Mouse (Mus musculus): ENCODE results near the gene Acsf3. TPM values are rescaled to one million over a fixed set of nuclear protein-coding genes. Genes with fewer than 3 reads are reported as not detected.

Gene Acsf3
- total and polyA plus RNA-seq, 3 experiments = 2.2 to 10.4 (median 9.0) TPM

- no peak for DNase-seq (ENCODE audit: extremely low read depth)
- in situ Hi-C loops (cut with MboI; ENCODE audit: low pct_ligation_motif_present, low pct_unique_long_range_greater_than_20kb, low sequenced_read_pairs) (no loop called here), dilution Hi-C loops (cut with MboI; ENCODE audit: extremely low pct_ligation_motif_present, extremely low pct_unique_long_range_greater_than_20kb, low sequenced_read_pairs) (no loop called here)
- no peak overlapping the region for H3K9ac ChIP-seq (ENCODE audit: insufficient read depth, low read depth)
- H3K79me2 ChIP-seq (replicated peaks; ENCODE audit: control insufficient read depth, extremely low read depth, insufficient read depth, poor library complexity, severe bottlenecking) = no peaks in the 10 kb centered on the region
- no peak overlapping the region for H3K4me3 ChIP-seq (replicated peaks in 1 of 3; ENCODE audit: low read depth in 2 of 3, low read length in 2 of 3, poor library complexity in 1 of 3)
- H3K27ac ChIP-seq (ENCODE audit: insufficient read depth, low read depth) = no peak overlapping the region
- no peaks in the 10 kb centered on the region for H3K27me3 ChIP-seq (replicated peaks)
- no peak overlapping the region for H3K4me2 ChIP-seq (ENCODE audit: insufficient read depth, low read depth, poor library complexity, severe bottlenecking)
- H3K9me3 ChIP-seq (replicated peaks; ENCODE audit: low read length) = no peaks in the 10 kb centered on the region
- peaks cover 0 to 4% of the 10 kb centered on the region in 2 experiments for H3K36me3 ChIP-seq (replicated peaks in 1 of 2; ENCODE audit: control insufficient read depth in 1 of 2, insufficient read depth in 1 of 2, low read length in 1 of 2)
- no peak for TF ChIP-seq MYC (IDR thresholded peaks at IDR 0.05; ENCODE audit: low read depth, low read length)
- TF ChIP-seq MAZ (IDR thresholded peaks at IDR 0.05; ENCODE audit: low read depth, low read length) = no peak
- no peak for TF ChIP-seq MEF2A (IDR thresholded peaks at IDR 0.05; ENCODE audit: borderline replicate concordance, low read depth, low read length)
- no peak for TF ChIP-seq EP300 (IDR thresholded peaks at IDR 0.05; ENCODE audit: low read length)
- TF ChIP-seq MAFK (IDR thresholded peaks at IDR 0.05; ENCODE audit: insufficient replicate concordance, low read length) = no peak
- no peak for TF ChIP-seq E2F4 (IDR thresholded peaks at IDR 0.05; ENCODE audit: insufficient replicate concordance, low read depth, low read length)
- no peak for TF ChIP-seq JUN (IDR thresholded peaks at IDR 0.05; ENCODE audit: insufficient read depth, low read depth, low read length)
- TF ChIP-seq RCOR1 (conservative IDR thresholded peaks at IDR 0.05; ENCODE audit: low read depth, low read length) = no peak
- no peak for TF ChIP-seq CHD2 (IDR thresholded peaks at IDR 0.05; ENCODE audit: low read length)
- TF ChIP-seq ZKSCAN1 (IDR thresholded peaks at IDR 0.05; ENCODE audit: borderline replicate concordance, low read depth, low read length) = no peak
- peaks cover 7 to 64% of the 10 kb centered on the region in 2 experiments for H3K4me1 ChIP-seq (ENCODE audit: control insufficient read depth in 1 of 2, insufficient read depth in 2 of 2)
Measured at GRCm38 (mm10) chr8:122752111-122752721, 23.1 kb upstream of the Acsf3 start.

- H3K79me2 ChIP-seq (replicated peaks; ENCODE audit: control insufficient read depth, extremely low read depth, insufficient read depth, poor library complexity, severe bottlenecking) = no peaks in the 10 kb centered on the region; the same call in 1 of the 2 replicates
- no peak overlapping the region for H3K9ac ChIP-seq (ENCODE audit: insufficient read depth, low read depth)
- 0 out of 2 replicates have a peak overlapping the region, but pooled peaks have one; percentile 15 for H3K27ac ChIP-seq (ENCODE audit: insufficient read depth, low read depth)
- no peaks in the 10 kb centered on the region for H3K27me3 ChIP-seq (replicated peaks)
- H3K9me3 ChIP-seq (replicated peaks; ENCODE audit: low read length) = no peaks in the 10 kb centered on the region
- H3K4me1 ChIP-seq (ENCODE audit: control insufficient read depth in 1 of 2, insufficient read depth in 2 of 2) = peaks cover 25 to 76% of the 10 kb centered on the region in 2 experiments
- no peak overlapping the region for H3K4me3 ChIP-seq (replicated peaks in 1 of 3; ENCODE audit: low read depth in 2 of 3, low read length in 2 of 3, poor library complexity in 1 of 3)
- DNase-seq (ENCODE audit: extremely low read depth) = peak; percentile 37
- in situ Hi-C loops (cut with MboI; ENCODE audit: low pct_ligation_motif_present, low pct_unique_long_range_greater_than_20kb, low sequenced_read_pairs) (loop anchor here (5.0 kb wide), 1 partner anchor 41 kb away; no protein-coding TSS in a partner anchor), dilution Hi-C loops (cut with MboI; ENCODE audit: extremely low pct_ligation_motif_present, extremely low pct_unique_long_range_greater_than_20kb, low sequenced_read_pairs) (no loop called here)
- H3K4me2 ChIP-seq (ENCODE audit: insufficient read depth, low read depth, poor library complexity, severe bottlenecking) = no peak overlapping the region
- peaks cover 0 to 13% of the 10 kb centered on the region in 2 experiments for H3K36me3 ChIP-seq (replicated peaks in 1 of 2; ENCODE audit: control insufficient read depth in 1 of 2, insufficient read depth in 1 of 2, low read length in 1 of 2)
- TF ChIP-seq MEF2A (IDR thresholded peaks at IDR 0.05; ENCODE audit: borderline replicate concordance, low read depth, low read length) (peak; percentile 77), ZNF384 (IDR thresholded peaks at IDR 0.05; ENCODE audit: low read depth, low read length) (peak; percentile 96), MAFK (IDR thresholded peaks at IDR 0.05; ENCODE audit: insufficient replicate concordance, low read length) (peak; percentile 65; the same call in 1 of the 2 replicates), ETS1 (conservative IDR thresholded peaks at IDR 0.05; ENCODE audit: low read depth, low read length) (peak; percentile 51), CHD2 (IDR thresholded peaks at IDR 0.05; ENCODE audit: low read length) (peak; percentile 65; the same call in 1 of the 2 replicates), ZC3H11A (IDR thresholded peaks at IDR 0.05; ENCODE audit: low read depth, low read length) (no peak), SIN3A (IDR thresholded peaks at IDR 0.05; ENCODE audit: low read length) (peak; percentile 75), MYC (IDR thresholded peaks at IDR 0.05; ENCODE audit: low read depth, low read length) (peak; percentile 49; the same call in 1 of the 2 replicates), SMC3 (IDR thresholded peaks at IDR 0.05; ENCODE audit: low read depth, low read length) (no peak), USF1 (IDR thresholded peaks at IDR 0.05; ENCODE audit: low read depth, low read length) (no peak), IRF4 (IDR thresholded peaks at IDR 0.05; ENCODE audit: low read depth, low read length) (peak; percentile 88), ELF1 (IDR thresholded peaks at IDR 0.05; ENCODE audit: low read depth, low read length) (no peak), POLR2AphosphoS2 (IDR thresholded peaks at IDR 0.05; ENCODE audit: low read depth, low read length) (no peak), RCOR1 (conservative IDR thresholded peaks at IDR 0.05; ENCODE audit: low read depth, low read length) (peak; percentile 79; the same call in 1 of the 2 replicates), RAD21 (IDR thresholded peaks at IDR 0.05; ENCODE audit: low read depth, low read length) (no peak), TCF12 (IDR thresholded peaks at IDR 0.05; ENCODE audit: low read depth, low read length) (peak; percentile 58; the same call in 1 of the 2 replicates), CHD1 (IDR thresholded peaks at IDR 0.05; ENCODE audit: low read depth, low read length) (no peak), BHLHE40 (IDR thresholded peaks at IDR 0.05; ENCODE audit: low read depth, low read length) (peak; percentile 68), MAZ (IDR thresholded peaks at IDR 0.05; ENCODE audit: low read depth, low read length) (0 out of 2 replicates have a peak, but pooled peaks have one; percentile 40), EP300 (IDR thresholded peaks at IDR 0.05; ENCODE audit: low read length) (peak; percentile 88), UBTF (IDR thresholded peaks at IDR 0.05; ENCODE audit: low read depth, low read length) (no peak), ZMIZ1 (IDR thresholded peaks at IDR 0.05; ENCODE audit: low read depth, low read length) (0 out of 2 replicates have a peak, but pooled peaks have one; percentile 32), MAX (IDR thresholded peaks at IDR 0.05; ENCODE audit: low read length) (no peak), JUND (conservative IDR thresholded peaks at IDR 0.05; ENCODE audit: low read depth, low read length) (peak; percentile 66; the same call in 1 of the 2 replicates), GABPA (IDR thresholded peaks at IDR 0.05; ENCODE audit: insufficient replicate concordance, low read depth, low read length) (no peak), MXI1 (IDR thresholded peaks at IDR 0.05; ENCODE audit: low read depth, low read length) (no peak)
Measured at GRCm38 (mm10) chr8:122758597-122758996, 16.7 kb upstream of the Acsf3 start.

Data from CH12.LX (cell line).